Mouse (Mus musculus) cortical plate, adult 2 months (tissue): Measurements from ENCODE around the gene Hormad1.

Experiments
- CTCF ChIP-seq: fragments of 200-500 bp; IDR thresholded peaks from 2 replicates; pipeline ENCODE4 v1.5.1; 2011; ENCODE audit warnings: mild to moderate bottlenecking, control low read depth, low read length; ENCODE audit not compliant: insufficient read depth; ENCODE audit errors: extremely low read depth
- POLR2A ChIP-seq: fragments of 200-500 bp; IDR thresholded peaks from 2 replicates; pipeline ENCODE4 v1.6.1; 2011; ENCODE audit warnings: mild to moderate bottlenecking, low read length, control low read depth; ENCODE audit not compliant: insufficient read depth; ENCODE audit errors: extremely low read depth

GRCm38 (mm10) chr3:95588604-95589086, 29.2 kb downstream of the Hormad1 start, which contains the start of gene Golph3l:
- TF ChIP-seq CTCF = no peak
- TF ChIP-seq POLR2A = peak; percentile 43; the same call in 1 of the 2 replicates
